Mouse (Mus musculus) embryonic facial prominence, embryonic 13.5 days (tissue): Measurements from ENCODE around the gene Tspo. TPM values are rescaled to one million over a fixed set of nuclear protein-coding genes. Genes with fewer than 3 reads are reported as not detected.

Experiments used
- ATAC-seq: fragments of 200-750 bp; cut with Nextera tagmentation; 2 replicates; pipeline ENCODE4 v1.8.0; 2017; ENCODE audit warnings: low read depth; ENCODE audit not compliant: insufficient number of reproducible peaks, insufficient read depth, low FRiP score, low TSS enrichment
- H3K27ac ChIP-seq: fragments of 300-500 bp; sonication (generic); 2 replicates; pipeline ENCODE4 v1.5.1; 2015; ENCODE audit warnings: moderate library complexity, mild to moderate bottlenecking, inconsistent platforms
- H3K27me3 ChIP-seq: fragments of 300-500 bp; sonication (generic); 2 replicates; pipeline ENCODE4 v1.6.1; 2015; ENCODE audit warnings: mild to moderate bottlenecking, inconsistent platforms
- H3K36me3 ChIP-seq: fragments of 300-500 bp; sonication (generic); 2 replicates; pipeline ENCODE4 v1.6.1; 2015; ENCODE audit warnings: mild to moderate bottlenecking, inconsistent platforms
- H3K4me1 ChIP-seq: fragments of 300-500 bp; sonication (generic); 2 replicates; pipeline ENCODE4 v1.6.1; 2015; ENCODE audit warnings: inconsistent platforms
- H3K4me2 ChIP-seq: fragments of 300-500 bp; sonication (generic); 2 replicates; pipeline ENCODE4 v1.6.1; 2015; ENCODE audit warnings: moderate library complexity, mild to moderate bottlenecking, inconsistent platforms
- H3K4me3 ChIP-seq: fragments of 300-500 bp; sonication (generic); 2 replicates; pipeline ENCODE4 v1.5.1; 2015; ENCODE audit warnings: mild to moderate bottlenecking, inconsistent platforms
- H3K9ac ChIP-seq: fragments of 300-500 bp; sonication (generic); 2 replicates; pipeline ENCODE4 v1.6.1; 2015; ENCODE audit warnings: mild to moderate bottlenecking, inconsistent platforms
- H3K9me3 ChIP-seq: fragments of 300-500 bp; sonication (generic); 2 replicates; pipeline ENCODE4 v1.6.1; 2016; ENCODE audit warnings: inconsistent platforms
- WGBS: fragments of 180-500 bp; shearing (Covaris S2); methylation state at CpG from one replicate; pipeline ENCODE4 v1.1.7; 2015; ENCODE audit warnings: mixed read lengths; 5-methylcytosine and 5-hydroxymethylcytosine counted together
- polyA plus RNA-seq: library from polyadenylated mRNA; unstranded; fragments of >200 nt; fragmentation: Nextera tagmentation; extraction: Ambion mirVana; gene quantifications from 2 replicates; pipeline ENCODE4 v1.2.1, GENCODE M21; 2015

The Tspo gene
- polyA plus RNA-seq, 1 experiment from 2014 or later = 38.1 TPM

DNA sequence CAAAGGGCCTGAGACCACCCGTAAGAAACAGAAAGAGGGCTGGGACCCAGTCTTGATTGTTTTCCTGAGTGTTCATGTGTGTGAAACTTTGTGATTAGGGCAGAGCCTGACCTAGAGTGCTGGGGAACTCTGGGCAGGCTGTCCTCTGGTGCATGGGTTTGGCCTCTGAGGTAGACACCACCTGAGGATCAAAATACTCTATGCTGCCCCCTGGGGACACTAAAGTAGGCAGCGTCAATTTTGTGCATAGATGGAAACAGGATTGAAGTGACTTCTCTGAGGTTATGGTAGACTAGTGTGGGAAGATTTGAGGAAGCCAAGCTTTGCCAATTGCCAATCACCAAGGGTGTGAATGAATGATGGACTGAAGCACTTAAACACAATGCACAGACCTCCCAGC, 7.2 kb downstream of the Tspo start:
- Histone ChIP-seq H3K27me3 (no peaks in the 10 kb centered on the region), H3K36me3 (peaks cover 20% of the 10 kb centered on the region), H3K4me2 (no peak overlapping the region), H3K9ac (no peak overlapping the region), H3K4me3 (no peak overlapping the region), H3K4me1 (no peaks in the 10 kb centered on the region), H3K9me3 (no peaks in the 10 kb centered on the region), H3K27ac (no peak overlapping the region)
- WGBS = 64% methylated on average over 2 of the region's 2 CpGs
- no peak for ATAC-seq

DNA sequence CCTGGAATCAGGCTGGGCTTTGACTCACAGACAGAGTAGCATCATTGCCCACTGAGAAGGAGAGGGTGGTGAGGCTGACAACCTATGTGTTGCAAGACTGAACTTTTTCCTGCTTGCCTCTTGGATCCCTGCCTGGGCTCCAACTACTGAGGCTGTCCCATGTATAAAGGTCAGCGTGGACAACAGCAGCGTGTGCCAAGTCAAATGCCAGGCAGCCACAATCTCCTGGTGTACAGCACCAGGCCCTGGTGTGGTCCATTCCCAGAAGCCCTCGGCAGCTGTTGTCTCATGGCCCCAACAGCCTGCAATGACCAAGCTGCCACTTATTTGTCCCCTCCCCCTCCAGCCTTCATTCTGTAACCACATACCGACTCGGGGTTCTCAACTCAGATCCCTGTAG, 8.2 kb downstream of the Tspo start:
- Histone ChIP-seq H3K27ac (no peak overlapping the region), H3K4me3 (no peak overlapping the region), H3K36me3 (peaks cover 30% of the 10 kb centered on the region), H3K4me2 (no peak overlapping the region), H3K4me1 (no peaks in the 10 kb centered on the region), H3K27me3 (no peaks in the 10 kb centered on the region), H3K9ac (no peak overlapping the region), H3K9me3 (no peaks in the 10 kb centered on the region)
- WGBS = 92% methylated on average over 5 of the region's 5 CpGs
- ATAC-seq = no peak

DNA sequence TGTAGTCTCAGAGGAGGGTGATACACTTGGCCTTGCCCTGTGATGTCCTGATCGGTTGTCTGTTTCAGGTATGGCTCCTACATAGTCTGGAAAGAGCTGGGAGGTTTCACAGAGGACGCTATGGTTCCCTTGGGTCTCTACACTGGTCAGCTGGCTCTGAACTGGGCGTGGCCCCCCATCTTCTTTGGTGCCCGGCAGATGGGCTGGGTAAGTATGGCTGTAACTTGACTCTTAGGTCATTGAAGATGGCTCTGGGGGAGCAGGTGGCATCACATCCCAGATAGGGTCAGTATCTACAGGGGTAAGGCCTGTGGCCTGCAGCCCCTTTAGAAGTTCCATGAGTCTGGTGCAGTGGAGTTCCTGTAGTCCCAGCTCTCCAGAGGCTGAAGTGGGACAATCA, 8.7 kb downstream of the Tspo start:
- H3K36me3 ChIP-seq = peaks cover 35% of the 10 kb centered on the region
- H3K9me3 ChIP-seq = no peaks in the 10 kb centered on the region
- WGBS = 85% methylated on average over 4 of the region's 4 CpGs
- ATAC-seq = no peak
- H3K4me2 ChIP-seq = no peak overlapping the region
- H3K27ac ChIP-seq = no peak overlapping the region
- no peak overlapping the region for H3K4me3 ChIP-seq
- no peaks in the 10 kb centered on the region for H3K27me3 ChIP-seq
- no peak overlapping the region for H3K9ac ChIP-seq
- H3K4me1 ChIP-seq = no peaks in the 10 kb centered on the region

DNA sequence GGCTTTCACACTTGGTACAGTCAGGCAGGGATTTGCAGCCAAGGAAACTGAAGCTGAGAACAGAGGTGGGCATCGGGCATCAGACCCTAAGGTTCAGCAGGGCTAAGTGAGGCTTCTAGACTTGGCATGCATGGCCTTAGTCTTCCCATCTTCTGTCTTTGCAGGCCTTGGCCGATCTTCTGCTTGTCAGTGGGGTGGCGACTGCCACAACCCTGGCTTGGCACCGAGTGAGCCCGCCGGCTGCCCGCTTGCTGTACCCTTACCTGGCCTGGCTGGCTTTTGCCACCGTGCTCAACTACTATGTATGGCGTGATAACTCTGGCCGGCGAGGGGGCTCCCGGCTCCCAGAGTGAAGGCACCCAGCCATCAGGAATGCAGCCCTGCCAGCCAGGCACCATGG, 10.2 kb downstream of the Tspo start:
- WGBS = 96% methylated on average over 12 of the region's 12 CpGs
- Histone ChIP-seq H3K27me3 (no peaks in the 10 kb centered on the region), H3K36me3 (peaks cover 49% of the 10 kb centered on the region), H3K9me3 (no peaks in the 10 kb centered on the region), H3K4me1 (no peaks in the 10 kb centered on the region), H3K27ac (no peak overlapping the region), H3K9ac (no peak overlapping the region), H3K4me2 (no peak overlapping the region), H3K4me3 (no peak overlapping the region)
- no peak for ATAC-seq

DNA sequence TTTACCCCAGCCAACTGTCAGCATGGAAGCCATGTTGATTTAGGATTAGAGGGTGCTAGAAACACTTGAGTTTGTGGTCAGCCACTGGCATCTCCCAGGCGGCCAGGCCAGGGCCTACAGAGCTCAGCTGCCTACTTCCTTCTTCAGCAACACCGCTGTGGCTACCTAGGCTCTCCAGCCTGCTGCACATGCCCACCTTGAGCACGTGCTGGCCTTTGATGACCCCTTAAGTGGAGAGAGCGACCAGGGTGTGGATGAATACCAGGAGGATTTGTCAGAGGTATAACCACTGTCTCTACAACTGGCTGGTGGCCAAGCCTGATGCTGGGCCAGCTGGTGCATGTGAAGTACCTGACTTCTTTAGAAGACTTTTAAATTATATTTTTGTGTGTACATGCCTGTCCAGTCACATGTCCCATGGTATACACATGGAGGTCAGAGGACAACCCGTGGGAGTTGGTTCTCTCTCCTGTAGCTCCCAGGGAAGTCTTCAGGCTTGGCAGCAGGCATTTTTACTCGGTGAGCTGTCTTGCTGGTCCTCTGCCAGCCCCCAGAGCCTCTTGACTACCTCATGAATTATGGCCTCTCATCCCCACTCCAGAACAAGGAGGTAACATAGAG, 11.4 kb downstream of the Tspo start:
- 85% methylated on average over 6 of the region's 6 CpGs for WGBS

DNA sequence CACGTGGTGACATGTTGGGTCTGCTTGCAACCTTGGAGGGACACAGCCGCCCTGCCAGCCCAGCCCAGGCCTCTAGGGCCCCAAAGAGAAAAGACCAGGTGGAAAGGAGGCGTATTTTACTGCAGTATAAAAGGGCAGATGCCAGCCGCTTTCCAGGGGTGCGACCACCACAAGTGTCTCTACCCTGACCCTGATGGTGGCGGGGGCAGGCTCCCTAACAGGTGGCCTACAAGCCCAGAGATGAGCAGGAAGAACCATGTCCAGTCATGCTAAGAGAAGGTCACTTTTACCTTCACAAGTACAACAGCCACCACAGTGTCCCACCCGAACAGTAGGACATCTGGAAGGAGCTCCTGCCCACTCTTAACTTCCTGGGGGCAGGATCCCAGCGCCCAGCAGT, 12.2 kb downstream of the Tspo start:
- H3K9ac ChIP-seq = no peak overlapping the region
- no peak overlapping the region for H3K27ac ChIP-seq
- H3K4me2 ChIP-seq = no peak overlapping the region
- H3K27me3 ChIP-seq = no peaks in the 10 kb centered on the region
- no peaks in the 10 kb centered on the region for H3K9me3 ChIP-seq
- H3K4me1 ChIP-seq = no peaks in the 10 kb centered on the region
- H3K36me3 ChIP-seq = peaks cover 67% of the 10 kb centered on the region
- no peak overlapping the region for H3K4me3 ChIP-seq
- 91% methylated on average over 8 of the region's 8 CpGs for WGBS
- no peak for ATAC-seq

More for the DNA sequence above, 11.4 kb downstream of the Tspo start:
- Histone ChIP-seq H3K36me3 (peaks cover 60% of the 10 kb centered on the region), H3K4me3 (no peak overlapping the region), H3K27ac (no peak overlapping the region), H3K27me3 (no peaks in the 10 kb centered on the region), H3K9me3 (no peaks in the 10 kb centered on the region), H3K9ac (no peak overlapping the region), H3K4me2 (no peak overlapping the region), H3K4me1 (no peaks in the 10 kb centered on the region)
- no peak for ATAC-seq

DNA sequence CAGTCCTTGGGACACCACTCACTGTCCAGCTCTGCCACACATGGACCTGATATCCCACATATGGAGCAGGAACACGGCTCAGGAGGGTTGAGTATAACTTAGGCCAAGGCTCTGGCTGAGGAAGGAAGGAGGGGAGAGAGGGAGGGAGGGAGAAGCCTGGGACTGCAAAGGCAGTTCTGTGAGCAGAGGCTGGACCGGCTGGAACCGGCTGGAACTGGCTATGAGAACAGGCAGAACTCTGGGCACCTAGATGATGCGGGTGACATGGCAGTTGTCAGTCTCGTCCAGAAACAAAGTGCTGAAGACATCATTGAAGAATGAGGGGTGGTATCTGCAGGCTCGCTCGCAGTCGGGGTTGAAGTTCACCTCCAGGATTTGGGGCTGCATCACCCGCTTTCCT, 13.3 kb downstream of the Tspo start:
- no peak for ATAC-seq
- 91% methylated on average over 9 of the region's 9 CpGs for WGBS
- Histone ChIP-seq H3K27me3 (no peaks in the 10 kb centered on the region), H3K4me3 (no peak overlapping the region), H3K9ac (no peak overlapping the region), H3K27ac (no peak overlapping the region), H3K9me3 (no peaks in the 10 kb centered on the region), H3K4me1 (no peaks in the 10 kb centered on the region), H3K36me3 (peaks cover 78% of the 10 kb centered on the region), H3K4me2 (no peak overlapping the region)

DNA sequence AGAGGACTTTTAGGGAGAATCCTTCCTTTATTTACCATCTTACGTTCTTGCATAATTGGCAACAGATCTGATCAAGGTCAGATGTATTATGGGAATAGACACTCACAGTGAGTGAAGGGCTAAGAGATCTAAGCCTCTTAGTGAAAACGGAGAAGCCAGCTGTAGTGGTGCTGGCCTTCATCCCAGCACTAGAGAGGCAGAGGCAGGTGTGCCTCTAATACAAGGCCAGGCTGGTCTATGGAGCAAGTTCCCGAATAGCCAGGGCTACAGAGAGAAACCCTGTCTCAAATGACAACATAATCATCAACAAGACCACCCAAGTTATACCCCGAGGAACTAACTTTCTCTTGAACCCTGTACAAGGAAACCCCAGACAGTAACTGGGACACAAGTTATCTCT, 19.5 kb downstream of the Tspo start:
- Histone ChIP-seq H3K4me2 (no peak overlapping the region), H3K9me3 (peaks cover 6% of the 10 kb centered on the region), H3K4me3 (no peak overlapping the region), H3K27ac (no peak overlapping the region), H3K4me1 (no peaks in the 10 kb centered on the region), H3K27me3 (no peaks in the 10 kb centered on the region), H3K9ac (no peak overlapping the region), H3K36me3 (peaks cover 94% of the 10 kb centered on the region)
- WGBS = 47% methylated on average over 4 of the region's 4 CpGs
- no peak for ATAC-seq

DNA sequence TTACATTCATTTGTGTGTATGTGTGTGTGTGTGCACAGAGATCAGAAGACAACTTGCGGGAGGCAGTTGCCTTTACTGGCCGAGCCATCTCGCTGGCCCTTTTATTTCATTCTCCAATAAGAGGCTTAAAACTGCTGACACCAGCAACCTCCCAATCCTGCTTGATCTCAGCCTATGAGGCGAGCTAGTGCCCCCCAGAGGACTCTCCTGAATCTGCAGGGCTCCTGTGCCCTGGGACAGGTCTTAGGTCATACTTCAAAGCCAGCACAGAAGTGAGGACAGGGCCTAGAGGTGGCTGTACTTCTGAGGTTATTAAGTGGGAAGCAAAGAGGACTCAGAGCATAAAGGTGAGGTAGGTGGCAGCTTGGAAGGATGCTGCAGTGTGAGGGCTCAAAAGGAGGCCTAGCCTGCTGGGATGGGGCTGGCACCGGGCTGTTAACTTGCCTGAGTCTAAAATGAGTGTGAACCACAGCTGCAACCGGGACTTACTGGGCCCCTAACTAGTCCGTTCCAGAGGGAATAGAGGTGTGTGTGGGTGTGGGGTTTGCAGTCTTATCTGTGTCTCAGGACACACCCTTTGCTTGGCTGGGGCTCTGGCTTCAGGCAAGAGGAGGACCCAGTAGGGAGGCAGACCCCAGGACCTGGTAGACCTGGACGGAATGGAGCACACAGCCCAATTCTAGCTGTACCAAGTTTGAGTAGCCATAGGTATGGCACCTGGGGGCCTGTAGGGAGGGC, 20.2 kb downstream of the Tspo start:
- Histone ChIP-seq H3K27ac (no peak overlapping the region), H3K9ac (no peak overlapping the region), H3K27me3 (no peaks in the 10 kb centered on the region), H3K4me3 (no peak overlapping the region), H3K4me1 (no peaks in the 10 kb centered on the region), H3K9me3 (peaks cover 6% of the 10 kb centered on the region), H3K36me3 (peaks cover 94% of the 10 kb centered on the region), H3K4me2 (no peak overlapping the region)
- WGBS = 71% methylated on average over 8 of the region's 8 CpGs
- no peak for ATAC-seq

DNA sequence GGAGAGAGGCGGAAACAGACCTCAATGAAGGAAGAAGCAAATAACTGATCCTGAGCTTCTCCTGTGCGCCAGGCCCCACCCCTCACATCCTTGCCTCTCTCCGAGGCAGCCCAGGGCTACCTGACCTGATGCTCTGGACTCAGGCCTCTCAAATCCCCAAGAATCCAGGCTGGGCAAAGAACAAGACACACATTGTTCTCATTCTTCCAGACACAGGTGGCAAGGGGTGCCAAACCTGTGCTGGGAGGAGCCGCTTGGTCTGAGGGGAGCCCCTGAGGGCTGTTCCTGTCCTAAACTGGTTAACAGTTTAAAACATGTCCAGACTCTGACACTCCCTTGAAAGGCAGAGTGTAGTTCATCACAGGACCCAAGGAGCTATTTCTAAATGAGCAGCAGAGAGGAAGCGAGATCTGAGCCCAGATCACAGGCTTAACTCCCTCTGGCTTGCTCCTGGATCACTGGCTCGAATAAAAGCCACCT, 21.4 kb downstream of the Tspo start:
- H3K9me3 ChIP-seq = peaks cover 6% of the 10 kb centered on the region
- no peak overlapping the region for H3K4me2 ChIP-seq
- no peak overlapping the region for H3K4me3 ChIP-seq
- WGBS = 67% methylated on average over 6 of the region's 6 CpGs
- H3K9ac ChIP-seq = 0 out of 2 replicates have a peak overlapping the region, but pooled peaks have one; percentile 6
- no peak overlapping the region for H3K27ac ChIP-seq
- peaks cover 87% of the 10 kb centered on the region for H3K36me3 ChIP-seq
- no peaks in the 10 kb centered on the region for H3K4me1 ChIP-seq
- ATAC-seq = no peak
- H3K27me3 ChIP-seq = no peaks in the 10 kb centered on the region

DNA sequence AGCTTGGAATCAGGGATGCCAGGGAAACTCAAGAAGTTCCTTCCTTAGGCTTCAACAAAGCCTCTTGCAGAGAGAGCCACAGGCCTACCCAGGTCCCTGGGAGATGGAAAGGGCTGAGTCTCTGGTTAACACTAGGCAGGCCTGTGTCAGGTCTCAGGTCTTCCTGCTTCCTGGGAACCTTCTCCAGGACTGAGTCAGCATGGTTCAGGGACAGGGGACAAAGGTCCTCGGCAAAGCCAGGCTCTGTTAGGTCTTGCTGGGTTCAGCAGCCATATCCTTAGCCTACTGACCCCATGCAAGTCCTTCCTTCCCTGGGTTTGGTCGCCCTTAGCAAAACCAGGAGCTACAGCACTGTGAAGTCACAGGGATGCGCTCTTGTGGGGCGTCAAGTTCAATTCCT, 27.4 kb downstream of the Tspo start:
- H3K27me3 ChIP-seq = no peaks in the 10 kb centered on the region
- peaks cover 29% of the 10 kb centered on the region for H3K36me3 ChIP-seq
- H3K9me3 ChIP-seq = peaks cover 6% of the 10 kb centered on the region
- no peak overlapping the region for H3K27ac ChIP-seq
- peaks cover 18% of the 10 kb centered on the region for H3K4me1 ChIP-seq
- H3K4me2 ChIP-seq = no peak overlapping the region
- no peak for ATAC-seq
- no peak overlapping the region for H3K4me3 ChIP-seq
- 91% methylated on average over 4 of the region's 4 CpGs for WGBS
- H3K9ac ChIP-seq = no peak overlapping the region

DNA sequence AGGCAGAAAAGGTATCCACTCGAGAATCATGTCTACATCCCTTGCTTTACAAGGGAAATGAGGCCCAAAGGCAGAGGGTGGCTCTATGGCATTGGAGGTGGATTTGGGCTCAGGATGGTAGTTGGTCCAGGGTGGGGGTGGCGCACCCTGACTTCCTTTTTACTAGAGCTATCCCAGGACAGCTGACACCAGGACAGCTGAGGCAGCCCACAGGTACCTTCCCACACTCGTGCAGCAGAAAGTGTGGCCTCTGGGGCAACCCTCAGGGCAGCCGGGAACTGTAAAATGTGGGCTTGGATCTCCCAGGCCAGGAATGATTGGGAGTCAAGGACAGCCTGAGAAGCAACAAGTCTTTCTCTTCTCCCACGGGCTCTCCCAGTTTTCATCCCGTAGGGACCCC, 28.4 kb downstream of the Tspo start:
- Histone ChIP-seq H3K9ac (peak overlapping the region; percentile 6; the same call in 1 of the 2 replicates), H3K9me3 (no peaks in the 10 kb centered on the region), H3K4me2 (no peak overlapping the region), H3K27me3 (no peaks in the 10 kb centered on the region), H3K36me3 (peaks cover 19% of the 10 kb centered on the region), H3K4me1 (peaks cover 18% of the 10 kb centered on the region), H3K27ac (no peak overlapping the region), H3K4me3 (no peak overlapping the region)
- ATAC-seq = no peak
- WGBS = 84% methylated on average over 6 of the region's 6 CpGs
